Mouse (Mus musculus) midbrain, embryonic 13.5 days (tissue): Measurements from ENCODE around the gene BC034090. TPM values are rescaled to one million over a fixed set of nuclear protein-coding genes. Genes with fewer than 3 reads are reported as not detected.

ENCODE experiments used
- ATAC-seq: fragments of 200-750 bp; cut with Nextera tagmentation; 2 replicates; pipeline ENCODE4 v1.8.0; 2017; ENCODE audit warnings: mild to moderate bottlenecking, moderate TSS enrichment, moderate library complexity
- H3K27ac ChIP-seq: fragments of 300-500 bp; sonication (generic); 2 replicates; pipeline ENCODE4 v1.5.1; 2015; ENCODE audit warnings: inconsistent platforms, mild to moderate bottlenecking, moderate library complexity
- H3K27me3 ChIP-seq: fragments of 300-500 bp; sonication (generic); 2 replicates; pipeline ENCODE4 v1.6.1; 2015; ENCODE audit warnings: mild to moderate bottlenecking, inconsistent platforms
- H3K36me3 ChIP-seq: fragments of 300-500 bp; sonication (generic); 2 replicates; pipeline ENCODE4 v1.6.1; 2015; ENCODE audit warnings: mild to moderate bottlenecking, inconsistent platforms
- H3K4me1 ChIP-seq: fragments of 300-500 bp; sonication (generic); replicated peaks from 2 replicates; pipeline ENCODE4 v1.6.1; 2015; ENCODE audit warnings: inconsistent platforms
- H3K4me2 ChIP-seq: fragments of 300-500 bp; sonication (generic); replicated peaks from 2 replicates; pipeline ENCODE4 v1.6.1; 2015; ENCODE audit warnings: moderate library complexity, mild to moderate bottlenecking, inconsistent platforms
- H3K4me3 ChIP-seq: fragments of 300-500 bp; sonication (generic); replicated peaks from 2 replicates; pipeline ENCODE4 v1.5.1; 2015; ENCODE audit warnings: mild to moderate bottlenecking, inconsistent platforms
- H3K9ac ChIP-seq: fragments of 300-500 bp; sonication (generic); replicated peaks from 2 replicates; pipeline ENCODE4 v1.6.1; 2015; ENCODE audit warnings: mild to moderate bottlenecking, inconsistent platforms
- H3K9me3 ChIP-seq: fragments of 300-500 bp; sonication (generic); 2 replicates; pipeline ENCODE4 v1.6.1; 2016; ENCODE audit warnings: mild to moderate bottlenecking, inconsistent platforms
- WGBS: fragments of 180-500 bp; shearing (Covaris S2); methylation state at CpG from one replicate; pipeline ENCODE4 v1.1.7; 2015; 5-methylcytosine and 5-hydroxymethylcytosine counted together
- polyA plus RNA-seq: library from polyadenylated mRNA; unstranded; fragments of >200 nt; fragmentation: Nextera tagmentation; extraction: Ambion mirVana; gene quantifications from 2 replicates; pipeline ENCODE4 v1.2.1, GENCODE M21; 2015

BC034090 gene
- polyA plus RNA-seq, 1 experiment from 2014 or later, result 5.5 TPM

GRCm38 (mm10) chr1:155241701-155242487 lies 2.4 kb downstream of the BC034090 start:
- no peaks in the 10 kb centered on the region for H3K9me3 ChIP-seq
- no peak for ATAC-seq
- H3K9ac ChIP-seq, result no peak overlapping the region
- H3K27me3 ChIP-seq, result peaks cover 23% of the 10 kb centered on the region
- H3K27ac ChIP-seq, result no peak overlapping the region
- no peak overlapping the region for H3K4me3 ChIP-seq
- WGBS, result 82% methylated on average over 12 of the region's 12 CpGs
- H3K4me2 ChIP-seq, result no peak overlapping the region
- peaks cover 34% of the 10 kb centered on the region for H3K4me1 ChIP-seq
- H3K36me3 ChIP-seq, result no peaks in the 10 kb centered on the region

- Histone ChIP-seq H3K4me3 (no peak overlapping the region), H3K36me3 (no peaks in the 10 kb centered on the region), H3K27ac (no peak overlapping the region), H3K9me3 (no peaks in the 10 kb centered on the region), H3K4me2 (no peak overlapping the region), H3K27me3 (peaks cover 16% of the 10 kb centered on the region), H3K4me1 (peaks cover 52% of the 10 kb centered on the region), H3K9ac (no peak overlapping the region)
- WGBS, result 90% methylated on average over 6 of the region's 6 CpGs
- ATAC-seq, result no peak
These were observed 4.1 kb downstream of the BC034090 start for GRCm38 (mm10) chr1:155239962-155240717.

- H3K36me3 ChIP-seq, result no peaks in the 10 kb centered on the region
- no peak overlapping the region for H3K4me3 ChIP-seq
- H3K27ac ChIP-seq, result 0 out of 2 replicates have a peak overlapping the region, but pooled peaks have one; percentile 47
- no peak overlapping the region for H3K4me2 ChIP-seq
- no peaks in the 10 kb centered on the region for H3K9me3 ChIP-seq
- peaks cover 7% of the 10 kb centered on the region for H3K27me3 ChIP-seq
- peaks cover 54% of the 10 kb centered on the region for H3K4me1 ChIP-seq
- no peak overlapping the region for H3K9ac ChIP-seq
- ATAC-seq, result no peak
- WGBS, result 51% methylated on average over 4 of the region's 4 CpGs
These were observed 5.1 kb downstream of the BC034090 start for GRCm38 (mm10) chr1:155239169-155239568.

- H3K4me1 ChIP-seq, result peaks cover 57% of the 10 kb centered on the region
- no peak overlapping the region for H3K9ac ChIP-seq
- no peak for ATAC-seq
- H3K27me3 ChIP-seq, result peaks cover 2% of the 10 kb centered on the region
- H3K27ac ChIP-seq, result no peak overlapping the region
- H3K4me3 ChIP-seq, result no peak overlapping the region
- no peaks in the 10 kb centered on the region for H3K9me3 ChIP-seq
- H3K4me2 ChIP-seq, result no peak overlapping the region
- H3K36me3 ChIP-seq, result no peaks in the 10 kb centered on the region
- 81% methylated on average over 5 of the region's 5 CpGs for WGBS
These were observed 6.1 kb downstream of the BC034090 start for GRCm38 (mm10) chr1:155238126-155238525.

GRCm38 (mm10) chr1:155237390-155237789 lies 6.9 kb downstream of the BC034090 start:
- Histone ChIP-seq H3K4me2 (no peak overlapping the region), H3K9me3 (no peaks in the 10 kb centered on the region), H3K4me1 (peaks cover 64% of the 10 kb centered on the region), H3K4me3 (no peak overlapping the region), H3K27me3 (no peaks in the 10 kb centered on the region), H3K36me3 (no peaks in the 10 kb centered on the region), H3K27ac (0 out of 2 replicates have a peak overlapping the region, but pooled peaks have one; percentile 41), H3K9ac (0 out of 2 replicates have a peak overlapping the region, but pooled peaks have one; percentile 0)
- WGBS, result 67% methylated on average over 11 of the region's 11 CpGs
- ATAC-seq, result no peak

- Histone ChIP-seq H3K27ac (peak overlapping the region; percentile 96), H3K4me3 (no peak overlapping the region), H3K36me3 (no peaks in the 10 kb centered on the region), H3K4me1 (peaks cover 73% of the 10 kb centered on the region), H3K9me3 (no peaks in the 10 kb centered on the region), H3K9ac (0 out of 2 replicates have a peak overlapping the region, but pooled peaks have one; percentile 0), H3K27me3 (no peaks in the 10 kb centered on the region), H3K4me2 (no peak overlapping the region)
- ATAC-seq, result no peak
- 28% methylated on average over 13 of the region's 13 CpGs for WGBS
These were observed 7.8 kb downstream of the BC034090 start for GRCm38 (mm10) chr1:155236306-155237024.

- no peak overlapping the region for H3K4me3 ChIP-seq
- H3K27ac ChIP-seq, result peak overlapping the region; percentile 96
- no peak overlapping the region for H3K9ac ChIP-seq
- H3K4me1 ChIP-seq, result peaks cover 82% of the 10 kb centered on the region
- H3K36me3 ChIP-seq, result no peaks in the 10 kb centered on the region
- WGBS, result 47% methylated on average over 2 of the region's 2 CpGs
- no peak overlapping the region for H3K4me2 ChIP-seq
- H3K27me3 ChIP-seq, result no peaks in the 10 kb centered on the region
- no peaks in the 10 kb centered on the region for H3K9me3 ChIP-seq
- no peak for ATAC-seq
These were observed 8.6 kb downstream of the BC034090 start for GRCm38 (mm10) chr1:155235641-155236040.

GRCm38 (mm10) chr1:155233931-155234607 lies 10.2 kb downstream of the BC034090 start:
- Histone ChIP-seq H3K36me3 (no peaks in the 10 kb centered on the region), H3K4me3 (no peak overlapping the region), H3K4me1 (peaks cover 90% of the 10 kb centered on the region), H3K9ac (peak overlapping the region; percentile 17), H3K4me2 (0 out of 2 replicates have a peak overlapping the region, but pooled peaks have one; percentile 0), H3K27me3 (no peaks in the 10 kb centered on the region), H3K27ac (peak overlapping the region; percentile 96), H3K9me3 (no peaks in the 10 kb centered on the region)
- WGBS, result 13% methylated on average over 14 of the region's 14 CpGs
- peak; percentile 51 for ATAC-seq

GRCm38 (mm10) chr1:155233378-155233777 lies 10.9 kb downstream of the BC034090 start:
- WGBS, result 87% methylated on average over 9 of the region's 9 CpGs
- peaks cover 94% of the 10 kb centered on the region for H3K4me1 ChIP-seq
- no peaks in the 10 kb centered on the region for H3K9me3 ChIP-seq
- no peaks in the 10 kb centered on the region for H3K36me3 ChIP-seq
- H3K27me3 ChIP-seq, result no peaks in the 10 kb centered on the region
- H3K4me3 ChIP-seq, result no peak overlapping the region
- no peak for ATAC-seq
- 0 out of 2 replicates have a peak overlapping the region, but pooled peaks have one; percentile 0 for H3K4me2 ChIP-seq
- H3K9ac ChIP-seq, result peak overlapping the region; percentile 17; the same call in 1 of the 2 replicates
- H3K27ac ChIP-seq, result peak overlapping the region; percentile 96

- WGBS, result 75% methylated on average over 6 of the region's 6 CpGs
- Histone ChIP-seq H3K9me3 (no peaks in the 10 kb centered on the region), H3K27ac (peak overlapping the region; percentile 96), H3K4me1 (peaks cover 99% of the 10 kb centered on the region), H3K9ac (no peak overlapping the region), H3K27me3 (no peaks in the 10 kb centered on the region), H3K4me3 (no peak overlapping the region), H3K4me2 (no peak overlapping the region), H3K36me3 (no peaks in the 10 kb centered on the region)
- ATAC-seq, result no peak
These were observed 11.5 kb downstream of the BC034090 start for GRCm38 (mm10) chr1:155232786-155233185.

- H3K4me3 ChIP-seq, result no peak overlapping the region
- peaks cover 97% of the 10 kb centered on the region for H3K4me1 ChIP-seq
- H3K4me2 ChIP-seq, result no peak overlapping the region
- 36% methylated on average over 12 of the region's 12 CpGs for WGBS
- ATAC-seq, result no peak
- H3K27me3 ChIP-seq, result no peaks in the 10 kb centered on the region
- H3K36me3 ChIP-seq, result no peaks in the 10 kb centered on the region
- no peak overlapping the region for H3K9ac ChIP-seq
- peak overlapping the region; percentile 96 for H3K27ac ChIP-seq
- no peaks in the 10 kb centered on the region for H3K9me3 ChIP-seq
These were observed 11.9 kb downstream of the BC034090 start for GRCm38 (mm10) chr1:155232385-155232784.
